Mouse (Mus musculus) forebrain, postnatal 0 days (tissue): ENCODE data around the gene Srsf3. TPM values are rescaled to one million over a fixed set of nuclear protein-coding genes. Genes with fewer than 3 reads are reported as not detected.
"Not testable (repeated sequence)": the region's sequence is repeated elsewhere in the genome, so short reads cannot be mapped to it uniquely, and the experiment has no call there.

Experiments
- ATAC-seq: fragments of 200-750 bp; cut with Nextera tagmentation; 2 replicates; pipeline ENCODE4 v1.8.0; 2017; ENCODE audit warnings: mild to moderate bottlenecking, moderate library complexity
- DNase-seq: peaks from one replicate; pipeline ENCODE4 v3.0.0-alpha.2; 2015
- H3K27ac ChIP-seq: fragments of 300-500 bp; sonication (generic); 2 replicates; pipeline ENCODE4 v1.5.1; 2014; ENCODE audit warnings: low read depth, mild to moderate bottlenecking, antibody characterized with exemption, low read length, moderate library complexity, mixed read lengths
- H3K27me3 ChIP-seq: fragments of 300-500 bp; sonication (generic); 2 replicates; pipeline ENCODE4 v1.6.1; 2014; ENCODE audit warnings: mild to moderate bottlenecking, low read length, mixed read lengths; ENCODE audit not compliant: insufficient read depth
- H3K36me3 ChIP-seq: fragments of 300-500 bp; sonication (generic); 2 replicates; pipeline ENCODE4 v1.6.1; 2014; ENCODE audit warnings: mild to moderate bottlenecking, moderate library complexity; ENCODE audit not compliant: insufficient read depth
- H3K4me1 ChIP-seq: fragments of 300-500 bp; sonication (generic); 2 replicates; pipeline ENCODE4 v1.6.1; 2014; ENCODE audit warnings: antibody characterized with exemption; ENCODE audit not compliant: insufficient read depth
- H3K4me2 ChIP-seq: fragments of 300-500 bp; sonication (generic); 2 replicates; pipeline ENCODE4 v1.6.1; 2014; ENCODE audit warnings: low read depth, mild to moderate bottlenecking, moderate library complexity
- H3K4me3 ChIP-seq: fragments of 300-500 bp; sonication (generic); 2 replicates; pipeline ENCODE4 v1.5.1; 2014; ENCODE audit warnings: low read depth, low read length, mixed read lengths
- H3K9ac ChIP-seq: fragments of 300-500 bp; sonication (generic); 2 replicates; pipeline ENCODE4 v1.6.1; 2014; ENCODE audit warnings: mild to moderate bottlenecking
- H3K9me3 ChIP-seq: fragments of 300-500 bp; sonication (generic); 2 replicates; pipeline ENCODE4 v1.6.1; 2016; ENCODE audit warnings: low read length
- CTCF ChIP-seq: sonication (generic); IDR thresholded peaks from 2 replicates; pipeline ENCODE4 v1.5.1; 2016; ENCODE audit warnings: antibody characterized with exemption, control low read depth, low read depth
- WGBS: fragments of 180-500 bp; shearing (Covaris S2); extraction: QIAGEN DNeasy Blood & Tissue Kit; methylation state at CpG from one replicate; pipeline ENCODE4 v1.1.7; 2014; 5-methylcytosine and 5-hydroxymethylcytosine counted together
- polyA plus RNA-seq: library from polyadenylated mRNA; unstranded; fragments of >200 nt; fragmentation: Nextera tagmentation; extraction: Ambion mirVana; gene quantifications from 2 replicates; pipeline ENCODE4 v1.2.1, GENCODE M21; 2015
- total RNA-seq: library from RNA; depleted of rRNA; stranded (reverse); fragments of >200 nt; gene quantifications from 2 replicates; pipeline ENCODE4 v1.2.3, GENCODE M21; 2014

Gene Srsf3
- total and polyA plus RNA-seq, 2 experiments from 2014 or later, result 287 to 367 TPM

DNA sequence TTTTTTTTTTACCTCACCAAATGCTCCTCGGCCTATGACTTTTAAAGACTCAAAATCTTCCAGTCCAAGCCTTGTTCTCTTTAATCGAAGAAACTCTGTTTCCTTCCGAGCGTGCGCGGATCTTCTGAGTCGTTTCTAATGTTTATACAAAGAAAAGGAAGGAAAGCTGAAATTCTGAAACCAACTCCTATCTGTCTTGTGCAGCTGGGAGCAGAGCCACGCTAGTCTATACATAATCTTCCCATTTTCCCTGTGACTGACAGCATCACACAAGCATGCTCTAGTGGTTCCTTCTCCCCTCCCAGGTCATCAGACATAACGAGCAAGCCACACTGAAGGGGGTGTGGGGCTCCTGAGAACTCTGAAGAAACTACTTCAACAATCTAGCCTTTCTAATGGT lies 41.1 kb upstream of the Srsf3 start:
- Histone ChIP-seq H3K36me3 (peaks cover 35% of the 10 kb centered on the region), H3K27ac (no peak overlapping the region)
- WGBS, result 59% methylated on average over 9 of the region's 9 CpGs

GRCm38 (mm10) chr17:28992105-28992504 lies 40.3 kb upstream of the Srsf3 start:
- Histone ChIP-seq H3K4me3 (no peak overlapping the region), H3K36me3 (peaks cover 33% of the 10 kb centered on the region), H3K9me3 (no peaks in the 10 kb centered on the region), H3K4me1 (no peaks in the 10 kb centered on the region), H3K27me3 (no peaks in the 10 kb centered on the region), H3K9ac (no peak overlapping the region), H3K4me2 (no peak overlapping the region), H3K27ac (no peak overlapping the region)
- ATAC-seq (no peak), DNase-seq (peak; percentile 58)
- no peak for TF ChIP-seq CTCF
- WGBS, result 19% methylated on average over 7 of the region's 7 CpGs

More for the DNA sequence above, 41.1 kb upstream of the Srsf3 start:
- no peak for TF ChIP-seq CTCF
- Histone ChIP-seq H3K9ac (no peak overlapping the region), H3K27me3 (no peaks in the 10 kb centered on the region), H3K9me3 (no peaks in the 10 kb centered on the region), H3K4me1 (no peaks in the 10 kb centered on the region), H3K4me2 (no peak overlapping the region), H3K4me3 (no peak overlapping the region)
- DNase-seq (no peak), ATAC-seq (no peak)

GRCm38 (mm10) chr17:28993004-28993403 lies 39.4 kb upstream of the Srsf3 start:
- ATAC-seq, DNase-seq, H3K27ac ChIP-seq, H3K4me1 ChIP-seq, H3K9me3 ChIP-seq, H3K4me3 ChIP-seq, H3K4me2 ChIP-seq, H3K27me3 ChIP-seq, H3K9ac ChIP-seq: not testable (repeated sequence)
- WGBS, result 90% methylated on average over 1 of the region's 1 CpGs
- peaks cover 26% of the 10 kb centered on the region for H3K36me3 ChIP-seq

GRCm38 (mm10) chr17:28994615-28995014 lies 37.8 kb upstream of the Srsf3 start:
- H3K4me1 ChIP-seq, result no peaks in the 10 kb centered on the region
- no peaks in the 10 kb centered on the region for H3K27me3 ChIP-seq
- no peak overlapping the region for H3K9ac ChIP-seq
- H3K27ac ChIP-seq, result no peak overlapping the region
- no peak for ATAC-seq
- no peaks in the 10 kb centered on the region for H3K9me3 ChIP-seq
- no peak overlapping the region for H3K4me2 ChIP-seq
- H3K4me3 ChIP-seq, result no peak overlapping the region
- 79% methylated on average over 4 of the region's 4 CpGs for WGBS
- TF ChIP-seq CTCF, result no peak
- H3K36me3 ChIP-seq, result peaks cover 30% of the 10 kb centered on the region
- DNase-seq, result no peak

DNA sequence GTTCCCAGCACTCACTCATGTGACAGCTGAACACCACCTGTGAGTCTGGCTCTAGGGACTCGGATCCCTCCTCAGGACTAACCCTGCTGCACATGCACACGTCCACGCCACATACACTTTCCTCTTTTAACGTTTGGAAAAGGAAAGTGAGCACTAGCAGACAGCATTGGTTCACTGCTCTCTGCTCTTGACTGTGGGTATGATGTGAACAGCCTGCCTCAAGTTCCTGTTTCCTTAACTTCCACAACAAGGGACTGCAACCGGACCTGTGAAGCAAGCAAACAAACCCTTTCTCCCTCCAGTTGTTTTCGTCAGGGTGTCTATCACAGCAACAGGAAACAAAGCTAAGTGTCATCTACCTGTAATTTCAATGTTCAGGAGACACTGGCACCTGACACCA lies 32.0 kb upstream of the Srsf3 start:
- no peaks in the 10 kb centered on the region for H3K27me3 ChIP-seq
- no peak for TF ChIP-seq CTCF
- 91% methylated on average over 6 of the region's 6 CpGs for WGBS
- ATAC-seq, result no peak
- no peak overlapping the region for H3K27ac ChIP-seq
- H3K4me3 ChIP-seq, result no peak overlapping the region
- no peak overlapping the region for H3K9ac ChIP-seq
- peaks cover 6% of the 10 kb centered on the region for H3K4me1 ChIP-seq
- H3K4me2 ChIP-seq, result no peak overlapping the region
- H3K9me3 ChIP-seq, result no peaks in the 10 kb centered on the region
- H3K36me3 ChIP-seq, result peaks cover 25% of the 10 kb centered on the region
- DNase-seq, result no peak

DNA sequence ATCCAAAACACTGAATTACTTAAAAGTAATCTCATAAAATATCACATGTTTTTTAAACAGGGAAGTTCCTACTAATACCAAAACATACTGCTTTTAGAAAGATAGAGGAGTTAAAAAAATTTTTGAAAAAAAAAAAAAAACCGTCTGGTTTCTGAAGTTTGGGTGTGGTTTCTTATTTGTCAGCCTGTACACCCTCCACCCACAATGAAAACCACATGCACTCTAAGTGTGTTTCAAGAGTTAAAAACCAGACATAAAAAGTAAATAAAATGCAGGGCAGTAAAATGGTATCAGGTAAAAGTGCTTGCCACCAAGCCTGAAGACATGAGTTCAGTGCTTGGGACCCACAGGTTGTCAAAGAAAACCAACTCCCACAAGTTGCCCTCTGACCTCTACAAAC lies 28.7 kb upstream of the Srsf3 start:
- peaks cover 15% of the 10 kb centered on the region for H3K36me3 ChIP-seq
- no peaks in the 10 kb centered on the region for H3K27me3 ChIP-seq
- no peak overlapping the region for H3K4me2 ChIP-seq
- WGBS, result 71% methylated on average over 1 of the region's 1 CpGs
- ATAC-seq (no peak), DNase-seq (no peak)
- H3K4me3 ChIP-seq, result no peak overlapping the region
- no peak for TF ChIP-seq CTCF
- no peak overlapping the region for H3K27ac ChIP-seq
- H3K9ac ChIP-seq, result no peak overlapping the region
- no peaks in the 10 kb centered on the region for H3K9me3 ChIP-seq
- peaks cover 8% of the 10 kb centered on the region for H3K4me1 ChIP-seq

- 92% methylated on average over 3 of the region's 3 CpGs for WGBS
- Histone ChIP-seq H3K4me3 (no peak overlapping the region), H3K4me2 (no peak overlapping the region), H3K36me3 (peaks cover 7% of the 10 kb centered on the region), H3K4me1 (peaks cover 8% of the 10 kb centered on the region), H3K27ac (no peak overlapping the region), H3K9ac (no peak overlapping the region), H3K9me3 (no peaks in the 10 kb centered on the region), H3K27me3 (no peaks in the 10 kb centered on the region)
- no peak for ATAC-seq
- no peak for TF ChIP-seq CTCF
- DNase-seq, result no peak
Observed at GRCm38 (mm10) chr17:29005002-29005401, 27.4 kb upstream of the Srsf3 start.

GRCm38 (mm10) chr17:29006812-29007211 lies 25.6 kb upstream of the Srsf3 start:
- DNase-seq (no peak), ATAC-seq (no peak)
- peaks cover 8% of the 10 kb centered on the region for H3K4me1 ChIP-seq
- peak overlapping the region; percentile 68 for H3K4me2 ChIP-seq
- H3K9ac ChIP-seq, result peak overlapping the region; percentile 82
- H3K9me3 ChIP-seq, result no peaks in the 10 kb centered on the region
- H3K36me3 ChIP-seq, result no peaks in the 10 kb centered on the region
- 8% methylated on average over 7 of the region's 7 CpGs for WGBS
- peak overlapping the region; percentile 96 for H3K4me3 ChIP-seq
- no peaks in the 10 kb centered on the region for H3K27me3 ChIP-seq
- TF ChIP-seq CTCF, result no peak
- no peak overlapping the region for H3K27ac ChIP-seq
